Mouse (Mus musculus): ENCODE data around the gene Osbpl10. TPM values are rescaled to one million over a fixed set of nuclear protein-coding genes. Genes with fewer than 3 reads are reported as not detected.

Osbpl10 gene
- polyA plus RNA-seq, 1 experiment: 1.7 TPM

DNA sequence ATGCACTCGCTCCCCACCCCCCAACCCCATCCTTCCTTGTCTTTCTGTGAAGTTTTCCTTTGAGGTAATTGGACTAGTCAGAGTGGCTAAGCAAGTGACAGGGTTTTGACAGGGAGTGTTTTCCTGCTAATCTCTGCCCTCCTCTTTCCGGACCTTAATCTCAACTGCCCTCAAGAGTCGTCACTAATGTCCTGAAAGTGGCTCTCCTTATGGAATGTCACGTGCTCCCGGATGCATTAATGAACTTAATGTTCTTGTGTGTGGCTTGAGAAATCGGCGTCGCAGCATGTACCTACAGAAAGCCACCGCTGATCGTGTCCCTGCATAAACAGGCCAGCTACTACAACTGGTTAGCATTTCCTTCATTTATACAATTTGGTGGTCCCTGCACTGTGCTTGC lies 70.0 kb downstream of the Osbpl10 start:
- TF ChIP-seq MYOD1 (IDR thresholded peaks at IDR 0.05; ENCODE audit: control insufficient read depth in 1 of 3, insufficient read length in 2 of 3, low read depth in 2 of 3): no peak
- no peak for TF ChIP-seq MYOG (IDR thresholded peaks at IDR 0.05; ENCODE audit: control insufficient read depth in 1 of 3, insufficient read depth in 1 of 3, insufficient read length in 2 of 3, low read depth in 2 of 3)
- TF ChIP-seq POLR2AphosphoS2 (IDR thresholded peaks at IDR 0.05; ENCODE audit: insufficient read length, low read depth): no peak
- no peak for TF ChIP-seq REST (IDR thresholded peaks at IDR 0.05; ENCODE audit: insufficient read depth, insufficient read length)
- no peak for TF ChIP-seq USF1 (IDR thresholded peaks at IDR 0.05; ENCODE audit: low read depth)
- TF ChIP-seq TCF12 (IDR thresholded peaks at IDR 0.05; ENCODE audit: insufficient read depth, poor library complexity, severe bottlenecking): no peak
- TF ChIP-seq E2F4 (IDR thresholded peaks at IDR 0.05; ENCODE audit: insufficient read depth): no peak
- TF ChIP-seq POLR2A (IDR thresholded peaks at IDR 0.05; ENCODE audit: insufficient read length, low read depth): no peak
- TF ChIP-seq MAX (IDR thresholded peaks at IDR 0.05; ENCODE audit: low read depth): no peak
- TF ChIP-seq TCF3 (IDR thresholded peaks at IDR 0.05; ENCODE audit: insufficient read length, low read depth): no peak
- no peak for TF ChIP-seq SRF (IDR thresholded peaks at IDR 0.05; ENCODE audit: control insufficient read depth, insufficient read length, low read depth)
- Histone ChIP-seq H3K79me2 (ENCODE audit: control insufficient read depth, insufficient read depth) (no peaks in the 10 kb centered on the region), H3K36me3 (ENCODE audit: control insufficient read depth, insufficient read depth) (no peaks in the 10 kb centered on the region), H3K4me2 (ENCODE audit: low read depth) (no peak overlapping the region), H3ac (ENCODE audit: control insufficient read depth, insufficient read length) (no peak overlapping the region), H3K4me3 (no peak overlapping the region), H3K27me3 (ENCODE audit: control insufficient read depth, insufficient read depth, insufficient read length) (no peaks in the 10 kb centered on the region)

DNA sequence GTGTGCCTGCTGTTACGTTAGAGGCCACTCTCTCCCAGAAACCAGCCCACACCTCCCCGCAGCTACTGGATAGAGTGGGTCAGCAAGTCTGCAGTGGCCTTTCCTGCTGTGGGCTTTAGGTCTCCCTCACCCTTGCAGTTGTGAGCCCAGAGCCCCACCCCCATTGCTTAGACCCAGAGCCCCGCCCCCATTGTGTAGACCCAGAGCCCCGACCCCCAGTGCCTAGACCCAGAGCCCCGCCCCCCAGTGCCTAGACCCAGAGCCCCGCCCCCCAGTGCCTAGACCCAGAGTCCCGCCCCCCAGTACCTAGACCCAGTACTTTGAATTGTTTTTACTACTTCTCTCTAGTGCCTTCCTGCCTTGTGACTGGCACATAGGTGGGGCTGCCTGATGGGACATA lies 70.5 kb downstream of the Osbpl10 start:
- Histone ChIP-seq H3K27me3 (ENCODE audit: control insufficient read depth, insufficient read depth, insufficient read length) (no peaks in the 10 kb centered on the region), H3K4me2 (ENCODE audit: low read depth) (no peak overlapping the region), H3K36me3 (ENCODE audit: control insufficient read depth, insufficient read depth) (no peaks in the 10 kb centered on the region), H3K79me2 (ENCODE audit: control insufficient read depth, insufficient read depth) (no peaks in the 10 kb centered on the region), H3ac (ENCODE audit: control insufficient read depth, insufficient read length) (no peak overlapping the region), H3K4me3 (no peak overlapping the region)
- no peak for TF ChIP-seq MYOG (IDR thresholded peaks at IDR 0.05; ENCODE audit: control insufficient read depth in 1 of 3, insufficient read depth in 1 of 3, insufficient read length in 2 of 3, low read depth in 2 of 3)
- no peak for TF ChIP-seq CEBPB (IDR thresholded peaks at IDR 0.05; ENCODE audit: insufficient read depth, poor library complexity, severe bottlenecking)
- no peak for TF ChIP-seq E2F4 (IDR thresholded peaks at IDR 0.05; ENCODE audit: insufficient read depth)
- no peak for TF ChIP-seq SRF (IDR thresholded peaks at IDR 0.05; ENCODE audit: control insufficient read depth, insufficient read length, low read depth)
- TF ChIP-seq POLR2AphosphoS2 (IDR thresholded peaks at IDR 0.05; ENCODE audit: insufficient read length, low read depth): no peak
- TF ChIP-seq USF1 (IDR thresholded peaks at IDR 0.05; ENCODE audit: low read depth): no peak
- TF ChIP-seq TCF12 (IDR thresholded peaks at IDR 0.05; ENCODE audit: insufficient read depth, poor library complexity, severe bottlenecking): no peak

DNA sequence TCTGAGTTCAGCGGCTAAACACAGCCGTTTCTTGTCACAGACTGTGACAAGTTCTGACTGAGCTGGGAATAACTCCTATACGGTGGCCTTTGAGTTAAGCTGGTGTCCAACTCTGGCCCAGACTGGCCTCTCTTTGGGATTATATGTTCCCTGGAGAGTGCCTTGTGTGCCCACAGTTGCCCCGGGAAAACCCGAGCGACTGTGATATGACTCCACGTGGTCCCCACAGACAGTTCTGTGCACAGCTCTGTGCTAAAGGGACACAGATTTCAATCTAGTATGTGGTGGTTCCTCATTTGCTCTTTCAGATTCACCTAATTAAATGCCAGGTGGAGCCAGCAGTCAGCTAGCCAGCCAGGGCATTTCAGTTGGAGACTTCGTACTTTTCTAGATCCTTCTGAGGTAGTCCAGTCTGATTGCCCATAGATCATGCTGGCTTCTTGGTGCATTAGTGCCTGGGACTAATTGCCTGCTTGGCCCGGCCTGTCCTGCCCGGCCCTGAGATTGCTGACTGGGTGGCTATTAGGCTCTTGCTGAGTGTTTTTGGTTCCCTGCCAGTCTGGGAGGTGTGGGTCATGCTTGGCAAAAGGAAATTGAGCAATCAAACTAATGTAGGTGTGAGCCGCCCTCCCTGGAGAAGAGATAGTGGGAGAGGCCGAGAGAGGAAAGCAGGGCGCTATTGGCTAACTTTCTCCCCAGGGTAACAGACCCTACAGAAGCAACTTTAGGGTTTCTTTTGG lies 71.8 kb downstream of the Osbpl10 start:
- H3K4me2 ChIP-seq (ENCODE audit: low read depth): no peak overlapping the region
- no peak overlapping the region for H3K4me3 ChIP-seq
- H3K36me3 ChIP-seq (ENCODE audit: control insufficient read depth, insufficient read depth): no peaks in the 10 kb centered on the region
- H3ac ChIP-seq (ENCODE audit: control insufficient read depth, insufficient read length): no peak overlapping the region
- no peaks in the 10 kb centered on the region for H3K27me3 ChIP-seq (ENCODE audit: control insufficient read depth, insufficient read depth, insufficient read length)
- TF ChIP-seq MYOD1 (IDR thresholded peaks at IDR 0.05; ENCODE audit: control insufficient read depth in 1 of 3, insufficient read length in 2 of 3, low read depth in 2 of 3) (no peak), SRF (IDR thresholded peaks at IDR 0.05; ENCODE audit: control insufficient read depth, insufficient read length, low read depth) (no peak), TCF3 (IDR thresholded peaks at IDR 0.05; ENCODE audit: insufficient read length, low read depth) (no peak), POLR2A (IDR thresholded peaks at IDR 0.05; ENCODE audit: insufficient read length, low read depth) (no peak), REST (IDR thresholded peaks at IDR 0.05; ENCODE audit: insufficient read depth, insufficient read length) (no peak), MAX (IDR thresholded peaks at IDR 0.05; ENCODE audit: low read depth) (no peak), POLR2AphosphoS2 (IDR thresholded peaks at IDR 0.05; ENCODE audit: insufficient read length, low read depth) (no peak), USF1 (IDR thresholded peaks at IDR 0.05; ENCODE audit: low read depth) (no peak), E2F4 (IDR thresholded peaks at IDR 0.05; ENCODE audit: insufficient read depth) (no peak), MYOG (IDR thresholded peaks at IDR 0.05; ENCODE audit: control insufficient read depth in 1 of 3, insufficient read depth in 1 of 3, insufficient read length in 2 of 3, low read depth in 2 of 3) (no peak), TCF12 (IDR thresholded peaks at IDR 0.05; ENCODE audit: insufficient read depth, poor library complexity, severe bottlenecking) (no peak), CEBPB (IDR thresholded peaks at IDR 0.05; ENCODE audit: insufficient read depth, poor library complexity, severe bottlenecking) (no peak)
- H3K79me2 ChIP-seq (ENCODE audit: control insufficient read depth, insufficient read depth): no peaks in the 10 kb centered on the region

DNA sequence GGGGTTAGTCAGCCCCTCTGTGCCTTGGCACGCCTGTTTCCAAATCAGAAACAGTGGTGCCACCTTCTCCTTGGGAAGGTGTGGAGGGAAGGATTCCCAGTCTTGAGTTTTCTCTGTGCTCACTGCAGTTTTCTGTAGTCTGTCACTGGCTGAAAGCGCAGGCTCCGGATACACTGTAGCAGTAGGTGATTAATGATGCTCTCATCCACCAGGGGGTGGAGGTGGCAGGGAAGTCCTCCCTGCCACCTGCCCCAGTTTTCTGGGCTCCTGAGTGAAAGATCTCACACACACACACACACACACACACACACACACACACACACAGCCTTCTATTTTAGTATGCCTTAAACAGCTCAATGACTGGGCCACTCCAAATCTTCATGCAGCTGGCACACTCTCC lies 73.6 kb downstream of the Osbpl10 start:
- no peaks in the 10 kb centered on the region for H3K27me3 ChIP-seq (ENCODE audit: control insufficient read depth, insufficient read depth, insufficient read length)
- H3K4me3 ChIP-seq: no peak overlapping the region
- TF ChIP-seq CEBPB (IDR thresholded peaks at IDR 0.05; ENCODE audit: insufficient read depth, poor library complexity, severe bottlenecking): no peak
- TF ChIP-seq TCF3 (IDR thresholded peaks at IDR 0.05; ENCODE audit: insufficient read length, low read depth): no peak
- TF ChIP-seq POLR2AphosphoS2 (IDR thresholded peaks at IDR 0.05; ENCODE audit: insufficient read length, low read depth): no peak
- TF ChIP-seq SRF (IDR thresholded peaks at IDR 0.05; ENCODE audit: control insufficient read depth, insufficient read length, low read depth): no peak
- TF ChIP-seq MAX (IDR thresholded peaks at IDR 0.05; ENCODE audit: low read depth): no peak
- H3ac ChIP-seq (ENCODE audit: control insufficient read depth, insufficient read length): no peak overlapping the region
- H3K36me3 ChIP-seq (ENCODE audit: control insufficient read depth, insufficient read depth): no peaks in the 10 kb centered on the region
- no peaks in the 10 kb centered on the region for H3K79me2 ChIP-seq (ENCODE audit: control insufficient read depth, insufficient read depth)
- no peak overlapping the region for H3K4me2 ChIP-seq (ENCODE audit: low read depth)

DNA sequence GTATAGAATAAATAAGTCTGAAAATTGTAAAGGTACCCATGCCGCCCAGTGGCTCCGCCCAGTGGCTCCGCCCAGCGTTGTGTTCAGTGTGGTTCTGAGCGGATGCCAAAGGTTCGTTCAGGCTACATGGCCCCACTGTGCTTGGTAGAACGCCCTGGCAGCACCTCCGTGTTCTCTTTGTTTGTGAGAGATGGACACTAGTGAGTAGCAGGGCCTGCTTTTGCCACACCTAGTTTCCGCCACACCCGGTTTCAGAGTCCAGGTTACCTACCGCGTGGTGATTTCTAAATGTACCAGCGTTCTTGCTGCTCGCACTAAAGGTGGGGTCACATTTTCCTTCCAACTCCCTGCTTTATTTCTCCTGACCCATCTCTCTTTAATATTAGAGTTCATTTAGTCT lies 75.4 kb downstream of the Osbpl10 start:
- TF ChIP-seq USF1 (IDR thresholded peaks at IDR 0.05; ENCODE audit: low read depth) (no peak), MYOG (IDR thresholded peaks at IDR 0.05; ENCODE audit: control insufficient read depth in 1 of 3, insufficient read depth in 1 of 3, insufficient read length in 2 of 3, low read depth in 2 of 3) (no peak), REST (IDR thresholded peaks at IDR 0.05; ENCODE audit: insufficient read depth, insufficient read length) (no peak), SRF (IDR thresholded peaks at IDR 0.05; ENCODE audit: control insufficient read depth, insufficient read length, low read depth) (no peak), POLR2A (IDR thresholded peaks at IDR 0.05; ENCODE audit: insufficient read length, low read depth) (no peak), TCF3 (IDR thresholded peaks at IDR 0.05; ENCODE audit: insufficient read length, low read depth) (no peak), CEBPB (IDR thresholded peaks at IDR 0.05; ENCODE audit: insufficient read depth, poor library complexity, severe bottlenecking) (no peak), TCF12 (IDR thresholded peaks at IDR 0.05; ENCODE audit: insufficient read depth, poor library complexity, severe bottlenecking) (no peak), MYOD1 (IDR thresholded peaks at IDR 0.05; ENCODE audit: control insufficient read depth in 1 of 3, insufficient read length in 2 of 3, low read depth in 2 of 3) (no peak), MAX (IDR thresholded peaks at IDR 0.05; ENCODE audit: low read depth) (no peak), POLR2AphosphoS2 (IDR thresholded peaks at IDR 0.05; ENCODE audit: insufficient read length, low read depth) (no peak), E2F4 (IDR thresholded peaks at IDR 0.05; ENCODE audit: insufficient read depth) (no peak)
- Histone ChIP-seq H3K79me2 (ENCODE audit: control insufficient read depth, insufficient read depth) (no peaks in the 10 kb centered on the region), H3K4me2 (ENCODE audit: low read depth) (no peak overlapping the region), H3K4me3 (no peak overlapping the region), H3K36me3 (ENCODE audit: control insufficient read depth, insufficient read depth) (no peaks in the 10 kb centered on the region), H3K27me3 (ENCODE audit: control insufficient read depth, insufficient read depth, insufficient read length) (no peaks in the 10 kb centered on the region), H3ac (ENCODE audit: control insufficient read depth, insufficient read length) (no peak overlapping the region)

Measured in myocyte (in vitro differentiated cells).